Mouse (Mus musculus) E14TG2a.4 (cell line): ENCODE measurements around the gene Cd70.

Experiments
- H3K27me3 ChIP-seq: 2 replicates; pipeline ENCODE4 v1.6.1; 2014; ENCODE audit warnings: low read length, control low read depth; ENCODE audit not compliant: insufficient read depth
- H3K36me3 ChIP-seq: 2 replicates; pipeline ENCODE4 v1.6.1; 2014; ENCODE audit warnings: low read length, control low read depth; ENCODE audit not compliant: insufficient read depth
- H3K4me1 ChIP-seq: replicated peaks from 2 replicates; pipeline ENCODE4 v1.6.1; 2014; ENCODE audit warnings: low read depth, low read length, control low read depth
- H3K4me3 ChIP-seq: replicated peaks from 2 replicates; pipeline ENCODE4 v1.5.1; 2014; ENCODE audit warnings: mild to moderate bottlenecking, low read length
- H3K9me3 ChIP-seq: 2 replicates; pipeline ENCODE4 v1.6.1; 2014; ENCODE audit warnings: low read length, control low read depth
- CTCF ChIP-seq: conservative IDR thresholded peaks from 2 replicates; pipeline ENCODE4 v1.5.1; 2014; ENCODE audit warnings: low read length
- NANOG ChIP-seq: IDR thresholded peaks from 2 replicates; pipeline ENCODE4 v1.6.1; 2014; ENCODE audit warnings: borderline replicate concordance, low read length, mixed read lengths
- POU5F1 ChIP-seq: IDR thresholded peaks from 2 replicates; pipeline ENCODE4 v1.6.1; 2014; ENCODE audit warnings: low read length, borderline replicate concordance

Cd70 gene

DNA sequence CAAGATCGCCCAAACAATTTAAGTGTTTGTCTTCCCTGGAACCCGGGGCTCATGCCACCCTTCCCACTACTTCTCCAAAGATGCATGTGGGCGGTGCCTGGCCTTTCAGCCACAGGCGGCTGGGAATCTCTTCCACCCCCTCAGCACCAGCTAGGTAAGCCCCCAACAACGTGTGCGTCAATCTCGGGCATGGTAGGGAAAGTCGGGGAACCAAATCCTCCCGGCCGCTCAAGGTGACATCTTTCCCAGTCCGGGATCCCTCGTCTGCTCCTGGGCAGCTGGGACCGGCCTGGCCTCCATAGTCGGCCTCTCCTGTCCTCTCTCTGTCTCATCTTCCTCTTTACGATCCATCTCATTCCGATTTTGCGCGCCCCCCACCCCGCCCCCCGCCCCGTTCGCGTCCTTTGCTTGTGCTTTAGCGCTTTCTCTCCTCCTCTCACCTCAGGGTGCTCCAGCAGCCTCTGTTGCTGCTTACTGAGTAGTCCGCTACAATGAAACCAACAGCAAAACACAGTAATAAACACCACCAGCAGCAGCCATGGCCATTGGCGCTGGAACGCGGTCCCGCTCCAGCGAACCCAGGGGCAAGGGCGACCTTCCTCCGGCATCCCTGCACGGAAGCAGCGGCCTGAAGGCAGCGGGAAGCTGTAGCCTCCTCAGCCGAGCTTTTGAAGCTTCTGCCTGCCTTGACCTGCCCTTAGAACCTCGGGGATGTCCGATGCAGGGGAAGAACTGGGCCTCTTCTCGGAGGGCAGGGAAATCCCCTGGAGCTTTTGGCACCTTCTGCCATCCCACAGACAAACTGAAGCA is at the start of gene Cd70:
Cd70 (minus strand) TSS at position 784 of the 810 bp plus-strand sequence.
- Histone ChIP-seq H3K4me1 (peaks cover 21% of the 10 kb centered on the region), H3K4me3 (peak within 1 kb of the TSS; percentile 68), H3K9me3 (peaks cover 17% of the 10 kb centered on the region), H3K36me3 (no peaks in the 10 kb centered on the region), H3K27me3 (peaks cover 71% of the 10 kb centered on the region)
- TF ChIP-seq POU5F1 = no peak
- TF ChIP-seq NANOG = no peak
- no peak for TF ChIP-seq CTCF

DNA sequence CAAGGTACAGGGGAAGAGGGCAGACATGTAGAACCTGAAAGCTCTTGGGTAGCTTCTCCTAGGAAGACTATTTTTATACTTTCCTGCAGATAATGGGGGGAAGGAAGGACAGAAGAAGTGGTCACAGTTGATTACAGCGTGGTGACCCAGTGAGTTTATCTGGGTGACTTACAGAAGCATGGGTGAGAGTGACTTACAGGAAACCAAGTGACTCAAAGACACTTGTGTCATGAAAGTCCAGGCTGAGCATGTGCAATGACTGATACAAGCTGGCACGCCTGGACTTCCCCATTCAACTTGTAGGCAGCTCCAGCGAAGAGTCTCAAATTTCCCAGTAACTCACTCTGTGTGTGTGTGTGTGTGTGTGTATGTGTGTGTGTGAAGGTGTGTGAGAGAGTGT is 48.7 kb upstream of the Cd70 start:
- TF ChIP-seq POU5F1 (no peak), CTCF (no peak), NANOG (no peak)
- Histone ChIP-seq H3K9me3 (no peaks in the 10 kb centered on the region), H3K4me3 (no peak overlapping the region), H3K27me3 (peaks cover 5% of the 10 kb centered on the region; the same call in 1 of the 2 replicates), H3K36me3 (no peaks in the 10 kb centered on the region), H3K4me1 (no peaks in the 10 kb centered on the region)

DNA sequence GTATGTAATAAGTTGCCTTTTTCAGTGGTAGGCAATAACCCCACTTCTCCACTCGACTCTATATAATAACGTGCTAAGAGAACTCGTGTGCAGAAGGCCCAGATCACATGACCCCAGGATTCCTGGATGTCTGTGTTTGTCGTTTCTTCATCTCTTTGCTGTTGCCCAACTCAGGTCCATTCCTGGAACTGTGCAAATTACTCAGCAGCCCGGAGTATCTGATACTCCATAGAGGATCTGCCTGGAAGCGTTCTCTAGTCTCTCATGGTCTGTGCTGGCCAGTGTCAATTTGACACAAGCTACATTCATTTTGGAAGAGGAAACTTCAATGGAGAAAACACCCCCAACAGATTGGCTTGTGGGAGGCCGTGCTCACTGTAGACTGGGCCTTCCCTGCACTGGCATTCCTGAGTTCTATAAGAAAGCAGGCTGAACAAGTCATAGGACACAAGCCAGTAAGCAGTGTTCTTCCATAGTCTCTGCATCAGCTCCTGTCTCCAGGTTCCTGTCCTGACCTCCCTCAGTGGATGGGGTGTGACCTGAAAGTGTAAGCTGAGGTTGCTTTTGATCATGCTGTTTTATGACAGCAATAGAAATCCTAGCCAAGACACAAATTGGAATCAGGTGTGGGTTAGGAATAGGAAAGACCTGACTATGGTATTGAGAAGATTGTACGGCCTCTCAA is 45.9 kb upstream of the Cd70 start:
- H3K4me3 ChIP-seq = no peak overlapping the region
- peaks cover 5% of the 10 kb centered on the region; the same call in 1 of the 2 replicates for H3K27me3 ChIP-seq
- H3K36me3 ChIP-seq = no peaks in the 10 kb centered on the region
- no peak for TF ChIP-seq NANOG
- no peak for TF ChIP-seq POU5F1
- no peak for TF ChIP-seq CTCF
- no peaks in the 10 kb centered on the region for H3K9me3 ChIP-seq
- H3K4me1 ChIP-seq = 0 out of 2 replicates have a peak, but pooled peaks cover 2% of the 10 kb centered on the region

DNA sequence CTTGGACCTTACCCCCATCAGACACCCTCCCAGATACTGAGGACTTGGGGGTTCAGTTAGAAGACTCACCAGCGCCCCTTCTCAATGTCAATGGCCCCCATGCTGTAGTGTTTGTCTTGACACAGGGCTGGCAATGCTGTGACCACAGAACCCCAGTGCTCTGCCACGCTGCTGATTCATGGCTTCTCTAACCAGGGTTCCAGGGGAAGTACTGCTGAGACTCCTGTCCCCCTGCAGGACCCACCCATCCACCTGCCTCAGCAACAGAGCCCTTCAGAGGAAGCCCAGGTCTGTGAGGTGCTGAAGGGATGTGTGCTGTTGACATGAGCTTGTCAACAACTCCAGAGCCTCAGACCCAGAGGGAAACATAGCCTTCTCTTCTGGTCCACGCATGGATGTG is 45.2 kb upstream of the Cd70 start:
- Histone ChIP-seq H3K4me3 (no peak overlapping the region), H3K4me1 (0 out of 2 replicates have a peak, but pooled peaks cover 3% of the 10 kb centered on the region), H3K27me3 (peaks cover 8% of the 10 kb centered on the region), H3K36me3 (no peaks in the 10 kb centered on the region), H3K9me3 (no peaks in the 10 kb centered on the region)
- TF ChIP-seq POU5F1 (no peak), CTCF (no peak), NANOG (no peak)

DNA sequence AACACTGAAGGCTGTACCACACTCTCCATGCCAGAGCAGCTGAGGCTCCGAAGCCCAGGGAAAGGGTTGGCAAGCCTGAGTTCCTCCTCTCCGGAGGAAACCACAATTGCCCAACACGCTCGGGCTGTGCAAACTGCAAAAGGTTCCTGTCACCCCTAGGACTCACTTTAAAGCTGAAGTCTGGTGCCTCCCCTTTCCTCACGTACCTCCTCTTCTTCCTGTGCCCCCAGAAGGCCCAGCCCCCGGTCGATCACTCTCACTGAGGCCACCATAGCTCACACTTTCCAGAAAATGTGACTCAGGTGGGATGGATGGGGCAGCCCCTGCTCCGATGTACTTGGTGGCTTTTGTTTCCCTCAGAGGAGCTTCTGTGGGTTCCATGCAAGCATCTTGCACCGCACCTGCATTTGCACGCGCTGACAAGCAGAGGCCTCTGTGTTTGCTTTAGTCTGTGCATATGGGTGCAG is 44.5 kb upstream of the Cd70 start, which contains the start of gene Tnfsf14:
Tnfsf14 (minus strand) TSS at position 137 of the 467 bp plus-strand sequence.
- H3K9me3 ChIP-seq = no peaks in the 10 kb centered on the region
- no peak for TF ChIP-seq POU5F1
- no peak for TF ChIP-seq NANOG
- no peak for TF ChIP-seq CTCF

DNA sequence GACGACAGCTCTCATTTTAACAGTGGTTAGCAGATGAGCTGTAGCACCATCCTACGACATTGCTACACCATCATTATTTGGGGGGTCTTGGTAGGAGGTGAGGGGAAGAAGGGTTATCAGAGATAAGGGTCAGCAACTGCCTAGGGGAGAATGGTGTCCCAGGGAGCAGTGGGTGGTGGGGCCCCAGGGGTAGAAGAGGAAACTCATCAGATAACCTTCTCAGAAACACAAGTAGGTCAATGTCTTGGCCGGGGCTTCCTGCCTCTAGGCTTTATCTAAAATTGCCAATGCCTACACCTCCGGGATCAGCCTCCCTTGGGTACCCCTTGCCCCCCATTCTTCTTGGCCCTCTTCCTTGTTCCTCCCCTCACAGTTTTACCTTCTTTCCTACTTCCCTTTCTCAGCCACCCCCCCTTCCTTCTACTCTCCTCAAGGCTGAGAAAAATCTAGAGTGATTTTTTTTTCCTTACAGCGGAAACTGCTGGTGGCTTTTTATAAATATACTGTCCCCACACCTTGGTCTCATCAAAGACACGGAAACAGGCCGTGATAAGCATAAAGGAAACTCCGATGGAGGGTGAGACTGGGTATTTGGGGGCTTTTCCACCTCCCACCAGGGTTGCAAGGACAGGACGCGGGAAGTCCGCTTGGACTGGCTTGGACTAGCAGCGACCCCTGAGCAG is 39.1 kb upstream of the Cd70 start:
- H3K27me3 ChIP-seq = peaks cover 14% of the 10 kb centered on the region
- TF ChIP-seq POU5F1 (no peak), NANOG (no peak), CTCF (no peak)
- H3K9me3 ChIP-seq = no peaks in the 10 kb centered on the region
- H3K36me3 ChIP-seq = no peaks in the 10 kb centered on the region
- 0 out of 2 replicates have a peak, but pooled peaks cover 3% of the 10 kb centered on the region for H3K4me1 ChIP-seq
- no peak overlapping the region for H3K4me3 ChIP-seq

More for the DNA sequence above, 44.5 kb upstream of the Cd70 start, which contains the start of gene Tnfsf14:
- Histone ChIP-seq H3K36me3 (no peaks in the 10 kb centered on the region), H3K4me1 (0 out of 2 replicates have a peak, but pooled peaks cover 3% of the 10 kb centered on the region), H3K4me3 (no peak within 1 kb of the TSS), H3K27me3 (peaks cover 12% of the 10 kb centered on the region)

DNA sequence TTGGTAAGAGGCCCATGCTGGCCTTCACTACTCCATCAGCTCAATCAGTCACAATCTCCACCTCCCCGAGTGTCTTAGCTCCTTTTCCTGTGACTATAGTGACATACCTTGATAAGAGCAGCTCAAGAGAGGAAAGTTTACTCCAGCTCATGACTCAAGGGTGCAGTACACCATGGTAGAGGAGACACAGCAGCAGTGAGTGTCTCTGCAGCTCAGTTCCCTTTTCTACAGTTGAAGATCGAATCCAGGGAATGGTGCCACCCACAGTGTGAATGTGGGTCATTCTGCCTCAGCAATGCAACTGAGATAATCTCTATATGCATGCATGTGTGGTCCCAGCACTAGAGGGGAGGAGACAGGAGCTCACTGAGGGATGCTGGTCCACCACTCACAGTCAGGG is 36.1 kb upstream of the Cd70 start:
- TF ChIP-seq POU5F1 = no peak
- no peak for TF ChIP-seq NANOG
- no peak for TF ChIP-seq CTCF
- Histone ChIP-seq H3K9me3 (peaks cover 5% of the 10 kb centered on the region), H3K4me3 (no peak overlapping the region)

DNA sequence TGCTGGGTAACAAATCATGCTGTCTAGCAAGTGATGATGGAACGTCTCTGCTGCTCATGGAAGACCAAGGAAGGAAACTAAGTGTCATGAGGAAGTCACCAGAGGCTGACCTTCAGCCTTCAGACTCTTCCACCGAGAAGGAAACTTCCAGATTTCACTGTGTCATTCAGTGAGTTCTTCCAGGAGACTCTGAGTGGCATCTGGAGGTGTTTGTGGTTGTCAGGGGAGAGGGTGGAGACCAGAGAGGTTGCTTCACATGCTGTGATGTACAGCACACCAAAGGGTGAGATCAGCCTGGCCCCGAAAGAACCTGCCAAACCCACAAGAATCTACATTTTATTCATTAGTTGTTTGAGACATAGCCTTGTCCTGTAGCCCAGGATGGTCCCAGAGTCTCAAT is 33.3 kb upstream of the Cd70 start:
- peaks cover 7% of the 10 kb centered on the region; the same call in 1 of the 2 replicates for H3K27me3 ChIP-seq
- H3K9me3 ChIP-seq = peaks cover 5% of the 10 kb centered on the region
- no peaks in the 10 kb centered on the region for H3K36me3 ChIP-seq
- peaks cover 4% of the 10 kb centered on the region; the same call in 1 of the 2 replicates for H3K4me1 ChIP-seq
- no peak overlapping the region for H3K4me3 ChIP-seq
- TF ChIP-seq NANOG (no peak), POU5F1 (no peak), CTCF (no peak)

More for the DNA sequence above, 36.1 kb upstream of the Cd70 start:
- H3K36me3 ChIP-seq = no peaks in the 10 kb centered on the region
- peaks cover 14% of the 10 kb centered on the region for H3K27me3 ChIP-seq
- peaks cover 6% of the 10 kb centered on the region; the same call in 1 of the 2 replicates for H3K4me1 ChIP-seq
